In the genomic region with DNA sequence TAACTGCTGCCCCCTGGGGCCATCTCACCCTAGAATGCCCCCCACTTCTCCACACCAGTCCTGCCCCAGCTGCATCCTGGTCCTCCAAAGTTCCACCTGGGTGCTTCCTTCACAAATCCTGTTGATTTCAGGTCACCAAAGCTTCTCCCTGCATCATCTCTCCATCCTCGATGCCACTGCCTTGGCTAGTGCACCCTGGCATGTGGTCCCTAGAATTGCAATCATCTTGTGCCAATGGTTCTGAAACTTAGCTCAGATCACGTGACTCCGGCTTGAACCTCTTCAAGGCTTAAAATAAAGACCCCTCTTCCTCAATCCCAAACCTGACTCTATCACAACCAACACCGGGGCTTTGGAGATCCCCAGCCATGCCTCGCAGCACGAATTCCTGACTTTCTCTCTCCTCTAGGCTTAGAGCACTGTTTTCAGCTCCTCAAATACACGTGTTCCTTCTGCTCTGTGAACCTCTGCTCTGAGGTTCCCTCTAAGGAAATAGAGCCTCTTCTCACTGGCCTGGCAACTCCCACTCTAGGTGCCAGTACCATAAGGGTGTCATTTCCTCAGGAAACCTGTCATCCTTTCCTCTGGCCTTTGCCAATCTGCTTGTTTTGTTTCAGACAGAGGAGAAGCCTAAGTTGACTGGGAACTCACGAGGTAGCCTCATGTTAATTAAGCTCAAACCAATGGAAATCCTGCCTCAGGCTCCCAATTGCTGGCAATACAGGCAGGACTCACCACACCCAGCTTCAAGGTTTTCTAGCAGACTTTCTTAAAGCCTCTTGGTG, we compare ENCODE assay signal across 14 mouse cellular contexts. TPM values are rescaled to one million over a fixed set of nuclear protein-coding genes. Genes with fewer than 3 reads are reported as not detected.
DNase-seq lines count a peak whose midpoint lies in the region; ATAC-seq and TF ChIP-seq lines count a peak whose summit lies in the region.
"Had no signal": no experiment of that assay in that cellular context is flagged by ENCODE, and none has a peak within 500 bp of the region (broad histone marks: within the 10 kb centered on the region; RNA-seq: fewer than 3 reads in every experiment).

No protein-coding gene starts in this region.

- DNase-seq in B cell, adult 2 months: peak; percentile 42 to 44
- peak; percentile 76 for DNase-seq in brain, embryonic 14.5 days (ENCODE audit: low read depth)
- DNase-seq in midbrain, embryonic 11.5 days (ENCODE audit: low spot score, missing footprints): no peak
- DNase-seq in adipocyte (ENCODE audit: low spot score): no peak
- DNase-seq in urinary bladder, postnatal 36 days (ENCODE audit: low spot score in 2 of 2): no peak
- DNase-seq in lung, postnatal 0 days (ENCODE audit: low spot score): no peak
- DNase-seq: adrenal gland, postnatal 36 days; gastrocnemius, postnatal 36 days; right cerebral cortex, postnatal 25 days had no signal

- peak overlapping the region; percentile 65 for H3K4me3 ChIP-seq in forebrain, embryonic 16.5 days (replicated peaks; ENCODE audit: low read length)
- peak overlapping the region; percentile 67 for H3K4me3 ChIP-seq in midbrain, embryonic 11.5 days (ENCODE audit: low read depth, low read length)
- no peak overlapping the region for H3K4me3 ChIP-seq in lung, postnatal 0 days (ENCODE audit: low read depth, low read length)
- H3K4me3 ChIP-seq: liver, embryonic 12.5 days had no signal

- H3K4me1 ChIP-seq in forebrain, embryonic 16.5 days (replicated peaks; ENCODE audit: control insufficient read depth, insufficient read depth, low read length): peaks cover 64% of the 10 kb centered on the region
- H3K4me1 ChIP-seq in midbrain, embryonic 11.5 days (ENCODE audit: control insufficient read depth, insufficient read depth, low read length): peaks cover 35% of the 10 kb centered on the region
- no peaks in the 10 kb centered on the region for H3K4me1 ChIP-seq in lung, postnatal 0 days (ENCODE audit: insufficient read depth, low read depth, low read length)

- no peak for TF ChIP-seq POLR2A in brain, embryonic 14.5 days (IDR thresholded peaks at IDR 0.05; ENCODE audit: borderline replicate concordance, extremely low read depth, insufficient read depth, insufficient read length, poor library complexity, severe bottlenecking)

- no peak for ATAC-seq in forebrain, embryonic 16.5 days
- no peak for ATAC-seq in midbrain, embryonic 11.5 days (ENCODE audit: low FRiP score)
- no peak for ATAC-seq in monocyte, adult 5-6 weeks (replicated peaks; ENCODE audit: insufficient number of reproducible peaks, low FRiP score, low TSS enrichment, poor library complexity, severe bottlenecking)
- no peak for ATAC-seq in lung, postnatal 0 days
- ATAC-seq: liver, embryonic 12.5 days had no signal

- no peak for TF ChIP-seq CTCF in brain, embryonic 14.5 days (IDR thresholded peaks at IDR 0.05; ENCODE audit: borderline replicate concordance, extremely low read depth, insufficient read depth, insufficient read length)
- TF ChIP-seq CTCF in lung, postnatal 0 days (IDR thresholded peaks at IDR 0.05): no peak

- H3K36me3 ChIP-seq in forebrain, embryonic 16.5 days (ENCODE audit: control insufficient read depth, insufficient read depth): no peaks in the 10 kb centered on the region
- no peaks in the 10 kb centered on the region for H3K36me3 ChIP-seq in midbrain, embryonic 11.5 days (ENCODE audit: control insufficient read depth, insufficient read depth, low read length)
- no peaks in the 10 kb centered on the region for H3K36me3 ChIP-seq in lung, postnatal 0 days (ENCODE audit: insufficient read depth, low read length)
- H3K36me3 ChIP-seq: G1E; liver, embryonic 12.5 days had no signal

- no peak for TF ChIP-seq EP300 in lung, postnatal 0 days (IDR thresholded peaks at IDR 0.05)

- no peaks in the 10 kb centered on the region for H3K9me3 ChIP-seq in forebrain, embryonic 16.5 days (ENCODE audit: control insufficient read depth, low read length)
- no peaks in the 10 kb centered on the region for H3K9me3 ChIP-seq in midbrain, embryonic 11.5 days (ENCODE audit: control insufficient read depth, low read length)
- no peaks in the 10 kb centered on the region for H3K9me3 ChIP-seq in lung, postnatal 0 days (ENCODE audit: low read length)
- H3K9me3 ChIP-seq: liver, embryonic 12.5 days had no signal

- H3K27me3 ChIP-seq in forebrain, embryonic 16.5 days (replicated peaks; ENCODE audit: control insufficient read depth, insufficient read depth, low read length): no peaks in the 10 kb centered on the region
- no peaks in the 10 kb centered on the region; the same call in 1 of the 2 replicates for H3K27me3 ChIP-seq in midbrain, embryonic 11.5 days (ENCODE audit: control insufficient read depth, insufficient read depth, low read length)
- H3K27me3 ChIP-seq in lung, postnatal 0 days (replicated peaks; ENCODE audit: insufficient read depth, low read length): peaks cover 40% of the 10 kb centered on the region

- peak overlapping the region; percentile 43 for H3K9ac ChIP-seq in forebrain, embryonic 16.5 days (replicated peaks; ENCODE audit: low read depth, low read length)
- peak overlapping the region; percentile 89 for H3K9ac ChIP-seq in midbrain, embryonic 11.5 days (ENCODE audit: low read length)
- no peak overlapping the region for H3K9ac ChIP-seq in lung, postnatal 0 days (replicated peaks; ENCODE audit: low read depth)
- H3K9ac ChIP-seq: liver, embryonic 12.5 days had no signal

- H3K27ac ChIP-seq in forebrain, embryonic 16.5 days (ENCODE audit: low read length): peak overlapping the region; percentile 54
- H3K27ac ChIP-seq in midbrain, embryonic 11.5 days (ENCODE audit: low read depth, low read length): no peak overlapping the region
- H3K27ac ChIP-seq in lung, postnatal 0 days (ENCODE audit: low read length): no peak overlapping the region
- H3K27ac ChIP-seq: liver, embryonic 12.5 days had no signal

- peak overlapping the region; percentile 66 for H3K4me2 ChIP-seq in forebrain, embryonic 16.5 days (ENCODE audit: low read length)
- peak overlapping the region; percentile 80 for H3K4me2 ChIP-seq in midbrain, embryonic 11.5 days
- no peak overlapping the region for H3K4me2 ChIP-seq in lung, postnatal 0 days (replicated peaks; ENCODE audit: low read depth, low read length)
- H3K4me2 ChIP-seq: liver, embryonic 12.5 days had no signal

- 31% methylated on average over 8 of the region's 8 CpGs for WGBS in forebrain, embryonic 16.5 days
- WGBS in midbrain, embryonic 11.5 days: 46% methylated on average over 8 of the region's 8 CpGs
- WGBS in lung, postnatal 0 days: 39% methylated on average over 8 of the region's 8 CpGs

RNA-seq across cellular contexts. Expression of gene Kcnk10, which starts 6.0 kb away (rescaled TPM):
- polyA plus RNA-seq in brain, embryonic 14.5 days (2012; rRNA removed): 15.1 and 20.9 TPM in 2 replicates
- 57.8 and 58.8 TPM in 2 replicates for polyA plus RNA-seq in forebrain, embryonic 16.5 days (2015; fragmentation: Nextera tagmentation; extraction: Ambion mirVana)
- polyA plus RNA-seq in midbrain, embryonic 11.5 days (2014; fragmentation: Nextera tagmentation; extraction: Ambion mirVana): 40.9 and 45.2 TPM in 2 replicates
- 1.8 to 5.3 TPM (median 3.3 TPM) in 3 replicates for total RNA-seq in monocyte, adult 5-6 weeks (2017)
- 0.05 and 0.06 TPM in 2 replicates for polyA plus RNA-seq in lung, postnatal 0 days (2015; fragmentation: Nextera tagmentation; extraction: Ambion mirVana)
- total RNA-seq: gastrocnemius, postnatal 36 days; megakaryocyte-erythroid progenitor cell, adult 5-6 weeks had no signal
- polyA plus RNA-seq: G1E; liver, embryonic 12.5 days had no signal

RNA-seq across cellular contexts. Expression of gene Spata7, which starts 55.9 kb away (rescaled TPM):
- polyA plus RNA-seq in brain, embryonic 14.5 days (2012; rRNA removed): 14.1 and 16.9 TPM in 2 replicates
- 27.4 and 32.1 TPM in 2 replicates for polyA plus RNA-seq in forebrain, embryonic 16.5 days (2015; fragmentation: Nextera tagmentation; extraction: Ambion mirVana)
- 21.8 and 22.7 TPM in 2 replicates for polyA plus RNA-seq in midbrain, embryonic 11.5 days (2014; fragmentation: Nextera tagmentation; extraction: Ambion mirVana)
- total RNA-seq in monocyte, adult 5-6 weeks (2017): 1.3 to 3.3 TPM in 2 of 3 replicates, not detected in the other
- polyA plus RNA-seq in lung, postnatal 0 days (2015; fragmentation: Nextera tagmentation; extraction: Ambion mirVana): 6.2 and 6.7 TPM in 2 replicates

Comparison
In these comparisons a context has a peak if more than half of its experiments do, and no peak if none do; other contexts are left out.
1. DNase-seq: peak in B cell, adult 2 months (2 of 2) and brain, embryonic 14.5 days (single experiment); none in midbrain, embryonic 11.5 days (single experiment), adipocyte (single experiment), urinary bladder, postnatal 36 days (0 of 2) and lung, postnatal 0 days (single experiment).
2. RNA of gene Kcnk10, which starts 6.0 kb away (polyA plus RNA-seq): 57.8 to 58.8 TPM in forebrain, embryonic 16.5 days, 40.9 to 45.2 TPM in midbrain, embryonic 11.5 days and 15.1 to 20.9 TPM in brain, embryonic 14.5 days; 0.05 to 0.06 TPM in lung, postnatal 0 days; every median in the first group is over 10 times any median in the second.